Mouse (Mus musculus) sigmoid colon, adult 10 weeks (tissue): Measurements from ENCODE around the gene Scn1b. TPM values are rescaled to one million over a fixed set of nuclear protein-coding genes. Genes with fewer than 3 reads are reported as not detected.

Experiments used
- polyA plus RNA-seq: library from polyadenylated mRNA; stranded (reverse); fragments of 350-450 nt; fragmentation: Illumina TruSeq; extraction: RNeasy Lipid Tissue Mini Kit (QIAGEN cat#74804); gene quantifications from one replicate; pipeline ENCODE4 v1.2.3, GENCODE M21; 2014; ENCODE audit warnings: low read depth, low replicate concordance

Gene Scn1b
- polyA plus RNA-seq = not detected

GRCm38 (mm10) chr7:31126851-31127724 lies at the start of gene Scn1b:
Gene Scn1b (minus strand): TSS chr7:31127003.

GRCm38 (mm10) chr7:31155296-31156033 lies 28.7 kb upstream of the Scn1b start, which contains the start of gene Gramd1a:
Gene Gramd1a (minus strand): TSS chr7:31155896.

GRCm38 (mm10) chr7:31115182-31115581 lies 11.6 kb downstream of the Scn1b start, which contains the start of gene Hpn:
Gene Hpn (minus strand): TSS chr7:31115290.

GRCm38 (mm10) chr7:31076492-31076891 lies 50.3 kb downstream of the Scn1b start, which contains the start of gene Fxyd3:
Gene Fxyd3 (minus strand): TSS chr7:31076704.

Other genes starting within 250 kb of the Scn1b start
- 9.5 TPM for gene Cd22, start 246.7 kb downstream of the Scn1b start, polyA plus RNA-seq
- not detected for gene Mag, start 212.1 kb downstream of the Scn1b start, polyA plus RNA-seq
- gene Hamp2, start 202.3 kb downstream of the Scn1b start, polyA plus RNA-seq = not detected
- gene Hamp, start 183.0 kb downstream of the Scn1b start, polyA plus RNA-seq = not detected
- gene Usf2, start 170.2 kb downstream of the Scn1b start, polyA plus RNA-seq = 38.3 TPM
- 6.1 TPM for gene Lsr, start 153.5 kb downstream of the Scn1b start, polyA plus RNA-seq
- 5.0 TPM for gene Fam187b, start 153.2 kb downstream of the Scn1b start, polyA plus RNA-seq
- 8.9 TPM for gene Fxyd5, start 84.5 kb downstream of the Scn1b start, polyA plus RNA-seq
- gene Fxyd7, start 75.5 kb downstream of the Scn1b start, polyA plus RNA-seq = not detected
- 4.1 TPM for gene Fxyd1, start 69.8 kb downstream of the Scn1b start, polyA plus RNA-seq
- gene Lgi4, start 67.7 kb downstream of the Scn1b start, polyA plus RNA-seq = 1.1 TPM
- gene Fxyd3, start 50.3 kb downstream of the Scn1b start, polyA plus RNA-seq = 55.5 TPM
- 0.76 TPM for gene Hpn, start 11.7 kb downstream of the Scn1b start, polyA plus RNA-seq
- 7.0 TPM for gene Gramd1a, start 28.9 kb upstream of the Scn1b start, polyA plus RNA-seq
- not detected for gene Scgb2b2, start 163.5 kb upstream of the Scn1b start, polyA plus RNA-seq
- not detected for gene Scgb1b2, start 164.8 kb upstream of the Scn1b start, polyA plus RNA-seq
- gene Scgb2b3, start 235.1 kb upstream of the Scn1b start, polyA plus RNA-seq = not detected
- gene Scgb1b3, start 248.6 kb upstream of the Scn1b start, polyA plus RNA-seq = 5.0 TPM